Mouse (Mus musculus) neural tube, embryonic 14.5 days (tissue): ENCODE data around the gene Gpx2. TPM values are rescaled to one million over a fixed set of nuclear protein-coding genes. Genes with fewer than 3 reads are reported as not detected.

Experiments
- ATAC-seq: fragments of 200-750 bp; cut with Nextera tagmentation; 2 replicates; pipeline ENCODE4 v1.8.0; 2017; ENCODE audit warnings: low read depth, mild to moderate bottlenecking, moderate TSS enrichment, moderate library complexity
- H3K27ac ChIP-seq: fragments of 300-500 bp; sonication (generic); 2 replicates; pipeline ENCODE4 v1.5.1; 2014; ENCODE audit warnings: low read depth, mild to moderate bottlenecking, control low read depth, low read length, moderate library complexity, mixed read lengths
- H3K27me3 ChIP-seq: fragments of 300-500 bp; sonication (generic); 2 replicates; pipeline ENCODE4 v1.6.1; 2014; ENCODE audit warnings: low read length; ENCODE audit not compliant: control insufficient read depth, insufficient read depth
- H3K36me3 ChIP-seq: fragments of 300-500 bp; sonication (generic); 2 replicates; pipeline ENCODE4 v1.6.1; 2014; ENCODE audit warnings: low read length, mixed read lengths; ENCODE audit not compliant: control insufficient read depth, insufficient read depth
- H3K4me1 ChIP-seq: fragments of 300-500 bp; sonication (generic); 2 replicates; pipeline ENCODE4 v1.6.1; 2014; ENCODE audit warnings: low read length; ENCODE audit not compliant: control insufficient read depth, insufficient read depth
- H3K4me2 ChIP-seq: fragments of 300-500 bp; sonication (generic); 2 replicates; pipeline ENCODE4 v1.6.1; 2014; ENCODE audit warnings: mild to moderate bottlenecking, low read depth, low read length, control low read depth
- H3K4me3 ChIP-seq: fragments of 300-500 bp; sonication (generic); 2 replicates; pipeline ENCODE4 v1.5.1; 2014; ENCODE audit warnings: low read depth, low read length, control low read depth, mixed read lengths
- H3K9ac ChIP-seq: fragments of 300-500 bp; sonication (generic); replicated peaks from 2 replicates; pipeline ENCODE4 v1.6.1; 2014; ENCODE audit warnings: low read depth, mild to moderate bottlenecking, control low read depth, low read length, mixed read lengths
- H3K9me3 ChIP-seq: fragments of 300-500 bp; sonication (generic); 2 replicates; pipeline ENCODE4 v1.6.1; 2016; ENCODE audit warnings: low read length; ENCODE audit not compliant: control insufficient read depth
- WGBS: fragments of 180-500 bp; shearing (Covaris S2); extraction: QIAGEN DNeasy Blood & Tissue Kit; methylation state at CpG from one replicate; pipeline ENCODE4 v1.1.7; 2014; 5-methylcytosine and 5-hydroxymethylcytosine counted together
- polyA plus RNA-seq: library from polyadenylated mRNA; unstranded; fragments of >200 nt; fragmentation: Nextera tagmentation; extraction: Ambion mirVana; gene quantifications from 2 replicates; pipeline ENCODE4 v1.2.1, GENCODE M21; 2014

Gene Gpx2
- polyA plus RNA-seq, 1 experiment from 2014 or later, result not detected

- H3K36me3 ChIP-seq, result no peaks in the 10 kb centered on the region
- no peak overlapping the region for H3K4me2 ChIP-seq
- H3K27ac ChIP-seq, result no peak overlapping the region
- H3K4me3 ChIP-seq, result no peak overlapping the region
- WGBS, result 81% methylated on average over 10 of the region's 10 CpGs
- no peak overlapping the region for H3K9ac ChIP-seq
- no peaks in the 10 kb centered on the region for H3K27me3 ChIP-seq
- no peak for ATAC-seq
- H3K4me1 ChIP-seq, result no peaks in the 10 kb centered on the region
- H3K9me3 ChIP-seq, result no peaks in the 10 kb centered on the region
These were observed 18.2 kb upstream of the Gpx2 start for GRCm38 (mm10) chr12:76813543-76813942.

DNA sequence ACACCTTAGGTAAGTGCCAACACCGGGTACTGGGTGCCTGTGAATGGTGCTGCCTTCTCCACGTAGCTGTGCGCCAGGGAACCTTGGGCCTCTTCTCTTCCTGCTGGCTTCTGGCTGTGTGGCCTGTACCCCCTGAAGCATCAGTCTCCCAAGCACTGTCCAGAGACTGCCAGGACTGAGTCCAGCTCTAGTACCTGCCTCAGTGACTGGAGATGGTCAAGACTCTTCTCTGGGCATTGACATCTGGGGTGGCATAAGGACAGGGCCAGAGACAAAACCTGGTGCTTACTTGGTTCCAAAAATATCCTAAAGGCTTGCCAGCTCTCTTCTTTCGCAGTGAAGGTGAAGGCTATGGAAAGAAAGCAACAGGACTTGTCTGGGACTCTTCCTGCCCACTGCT, 15.7 kb upstream of the Gpx2 start:
- Histone ChIP-seq H3K4me3 (no peak overlapping the region), H3K36me3 (no peaks in the 10 kb centered on the region), H3K9ac (no peak overlapping the region), H3K4me2 (no peak overlapping the region), H3K27ac (no peak overlapping the region), H3K9me3 (no peaks in the 10 kb centered on the region), H3K4me1 (no peaks in the 10 kb centered on the region), H3K27me3 (no peaks in the 10 kb centered on the region)
- WGBS, result 95% methylated on average over 4 of the region's 4 CpGs
- ATAC-seq, result no peak

DNA sequence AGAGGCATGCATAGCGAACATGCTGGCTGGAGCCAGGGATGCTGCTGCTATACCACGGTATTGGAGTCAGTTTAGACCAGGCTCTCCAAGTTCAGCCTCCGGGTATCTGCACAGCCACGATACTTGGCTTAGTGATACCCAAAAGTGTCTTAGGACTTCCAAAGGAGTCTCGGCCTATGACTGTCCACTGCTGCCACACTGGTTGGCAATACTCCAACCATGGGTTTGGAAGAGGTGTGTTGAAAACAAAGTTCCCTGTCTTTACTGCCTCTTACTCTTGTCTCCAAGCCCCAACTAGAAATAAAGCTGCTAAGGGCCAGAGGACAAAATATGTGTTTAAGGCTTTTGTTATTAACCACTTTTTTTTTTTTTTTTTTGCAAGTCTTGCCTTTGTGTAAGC, 15.1 kb upstream of the Gpx2 start:
- no peak overlapping the region for H3K4me3 ChIP-seq
- H3K4me1 ChIP-seq, result no peaks in the 10 kb centered on the region
- H3K4me2 ChIP-seq, result no peak overlapping the region
- WGBS, result 96% methylated on average over 5 of the region's 5 CpGs
- ATAC-seq, result no peak
- no peaks in the 10 kb centered on the region for H3K27me3 ChIP-seq
- no peak overlapping the region for H3K27ac ChIP-seq
- H3K9ac ChIP-seq, result no peak overlapping the region
- H3K36me3 ChIP-seq, result no peaks in the 10 kb centered on the region
- no peaks in the 10 kb centered on the region for H3K9me3 ChIP-seq

DNA sequence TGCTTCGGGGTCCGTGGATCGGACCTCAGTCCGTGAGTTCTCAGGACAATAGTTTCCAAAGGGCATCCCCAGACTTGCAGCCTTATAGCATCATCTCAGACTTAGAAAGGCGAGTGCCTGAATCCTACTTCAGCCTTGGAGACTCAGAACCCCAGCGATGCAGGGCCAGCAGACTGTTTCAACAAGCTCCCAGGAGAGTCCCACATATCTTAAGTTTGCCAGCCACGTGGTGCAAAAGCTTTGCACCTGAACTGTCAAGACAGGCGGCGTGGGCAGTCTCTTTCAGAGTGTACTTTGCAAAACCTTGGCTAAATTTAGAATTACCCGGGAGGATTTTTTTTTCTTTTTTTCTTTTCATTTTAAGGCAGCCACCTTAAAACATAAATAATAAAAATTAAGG, 12.4 kb upstream of the Gpx2 start:
- Histone ChIP-seq H3K4me1 (no peaks in the 10 kb centered on the region), H3K27me3 (no peaks in the 10 kb centered on the region), H3K4me2 (no peak overlapping the region), H3K9me3 (no peaks in the 10 kb centered on the region), H3K4me3 (no peak overlapping the region), H3K36me3 (no peaks in the 10 kb centered on the region), H3K9ac (no peak overlapping the region), H3K27ac (no peak overlapping the region)
- ATAC-seq, result no peak
- 84% methylated on average over 10 of the region's 10 CpGs for WGBS

GRCm38 (mm10) chr12:76805056-76805811, 9.9 kb upstream of the Gpx2 start:
- Histone ChIP-seq H3K4me3 (no peak overlapping the region), H3K27ac (no peak overlapping the region), H3K27me3 (no peaks in the 10 kb centered on the region), H3K9ac (no peak overlapping the region), H3K4me2 (no peak overlapping the region), H3K9me3 (no peaks in the 10 kb centered on the region), H3K36me3 (no peaks in the 10 kb centered on the region), H3K4me1 (no peaks in the 10 kb centered on the region)
- WGBS, result 92% methylated on average over 10 of the region's 10 CpGs
- ATAC-seq, result no peak

DNA sequence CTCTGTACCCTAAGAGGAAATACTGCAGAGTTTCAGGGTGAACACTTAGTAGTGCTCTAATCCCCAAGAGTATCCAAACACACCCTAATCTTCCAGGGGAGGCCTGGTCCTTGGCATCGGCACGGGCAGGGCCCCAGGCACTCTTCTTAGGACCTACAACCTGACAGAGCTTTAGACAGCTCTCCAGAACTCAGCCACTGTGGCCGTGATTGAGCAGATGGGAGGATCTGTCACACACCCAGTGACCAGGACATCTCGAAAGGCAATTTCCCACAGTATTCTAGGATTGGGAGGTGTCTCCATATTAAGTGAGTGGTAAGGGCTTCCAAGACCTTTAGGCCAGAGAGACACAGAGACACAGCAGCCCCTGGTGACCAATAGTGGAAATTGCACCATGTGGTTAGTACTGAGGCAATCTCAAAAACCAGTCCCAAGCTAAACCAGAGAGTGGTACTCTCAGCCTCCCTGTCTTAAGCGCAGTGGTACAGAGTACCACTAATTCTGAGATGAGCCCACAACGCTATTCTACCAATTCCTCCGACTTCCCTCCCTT, 8.4 kb upstream of the Gpx2 start:
- Histone ChIP-seq H3K27ac (no peak overlapping the region), H3K9ac (no peak overlapping the region), H3K4me3 (no peak overlapping the region), H3K4me1 (no peaks in the 10 kb centered on the region), H3K36me3 (no peaks in the 10 kb centered on the region), H3K9me3 (no peaks in the 10 kb centered on the region), H3K27me3 (no peaks in the 10 kb centered on the region), H3K4me2 (no peak overlapping the region)
- 57% methylated on average over 7 of the region's 7 CpGs for WGBS
- ATAC-seq, result no peak

DNA sequence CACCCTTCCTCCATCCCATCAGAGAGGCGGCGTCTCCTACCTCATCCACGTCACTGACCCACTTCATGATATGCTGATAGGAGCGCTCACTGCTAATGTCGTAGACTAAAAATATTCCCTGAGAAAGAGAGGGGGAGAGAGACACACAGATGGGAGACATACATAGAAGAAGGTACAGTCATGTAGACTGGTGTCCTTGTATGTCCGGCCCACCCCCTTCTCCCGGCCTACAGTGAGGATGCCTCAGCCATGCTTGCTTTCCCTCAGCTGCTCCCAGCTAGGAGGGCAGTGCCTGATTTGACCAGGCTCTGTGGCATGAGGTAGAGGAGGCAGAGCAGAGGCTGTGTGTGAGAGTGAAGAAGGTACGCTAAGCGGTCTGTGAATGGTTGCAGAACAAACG, 7.7 kb upstream of the Gpx2 start:
- Histone ChIP-seq H3K27ac (no peak overlapping the region), H3K4me1 (no peaks in the 10 kb centered on the region), H3K9me3 (no peaks in the 10 kb centered on the region), H3K9ac (no peak overlapping the region), H3K4me2 (no peak overlapping the region), H3K36me3 (no peaks in the 10 kb centered on the region), H3K27me3 (no peaks in the 10 kb centered on the region), H3K4me3 (no peak overlapping the region)
- no peak for ATAC-seq
- WGBS, result 94% methylated on average over 10 of the region's 10 CpGs

GRCm38 (mm10) chr12:76798008-76798720, 2.8 kb upstream of the Gpx2 start:
- WGBS, result 65% methylated on average over 5 of the region's 5 CpGs
- H3K4me1 ChIP-seq, result no peaks in the 10 kb centered on the region
- ATAC-seq, result no peak
- H3K27ac ChIP-seq, result no peak overlapping the region
- no peak overlapping the region for H3K9ac ChIP-seq
- H3K36me3 ChIP-seq, result no peaks in the 10 kb centered on the region
- H3K4me3 ChIP-seq, result no peak overlapping the region
- no peaks in the 10 kb centered on the region for H3K27me3 ChIP-seq
- no peak overlapping the region for H3K4me2 ChIP-seq
- no peaks in the 10 kb centered on the region for H3K9me3 ChIP-seq

DNA sequence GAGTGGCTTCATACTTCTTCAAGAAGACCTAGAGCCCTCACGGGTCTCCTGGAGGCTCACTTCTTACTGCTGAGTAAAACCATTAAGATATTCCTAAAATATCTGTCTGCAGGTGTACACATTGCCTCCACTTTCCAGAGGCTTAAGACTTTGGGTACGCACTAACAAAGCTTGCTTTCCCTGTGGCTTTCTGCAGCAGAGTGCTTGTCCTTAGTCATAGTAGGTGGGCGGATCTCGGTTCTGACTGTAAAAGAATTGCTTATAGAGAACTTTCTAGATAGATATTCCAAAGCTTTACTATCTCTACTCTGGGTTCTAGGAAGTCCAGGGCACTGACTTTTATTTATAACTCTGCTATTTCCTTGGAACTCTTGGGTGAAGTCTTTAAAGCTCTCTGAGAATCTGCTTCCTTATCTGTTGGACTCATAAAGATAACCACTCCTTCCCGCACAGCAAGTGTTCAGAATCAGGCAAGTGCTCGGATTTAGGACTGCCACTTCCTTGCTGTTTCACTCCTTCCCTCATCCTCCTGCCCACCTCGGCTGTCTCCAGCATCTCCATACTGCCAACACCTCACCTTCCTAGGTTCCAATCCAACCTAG, 1.7 kb upstream of the Gpx2 start:
- Histone ChIP-seq H3K27ac (no peak overlapping the region), H3K9me3 (no peaks in the 10 kb centered on the region), H3K4me3 (no peak overlapping the region), H3K27me3 (no peaks in the 10 kb centered on the region), H3K36me3 (no peaks in the 10 kb centered on the region), H3K9ac (no peak overlapping the region), H3K4me1 (no peaks in the 10 kb centered on the region), H3K4me2 (no peak overlapping the region)
- WGBS, result 90% methylated on average over 7 of the region's 7 CpGs
- no peak for ATAC-seq
